Mouse (Mus musculus) embryonic stem cell, embryonic (primary cell): ENCODE results near the gene Pdcd7.

ENCODE experiments used
- CTCF ChIA-PET, 4 experiments: fragments of 300-600 bp in 2 of 4; fragments of 350-600 bp in 2 of 4; sonication (Branson Sonifier 250); formaldehyde crosslinking; loops; one replicate each; lab custom pipeline; 2022; ENCODE audit warnings: inconsistent platforms in 2 of 4; lab: Charles Lee
- POLR2A ChIA-PET, 4 experiments: fragments of 300-600 bp in 2 of 4; fragments of 350-600 bp in 2 of 4; sonication (Branson Sonifier 250); formaldehyde crosslinking; loops; one replicate each; lab custom pipeline; 2022; ENCODE audit warnings: antibody characterized with exemption in 4 of 4, inconsistent platforms in 1 of 4; lab: Charles Lee

Pdcd7 gene

GRCm38 (mm10) chr9:65407861-65408260, 62.0 kb downstream of the Pdcd7 start:
- ChIA-PET POLR2A (interaction anchor here in 1 of 4 experiments (0.9 kb wide), 1 partner anchor 28 kb away, joined by 3 read pairs; the partner anchor contains the start of gene Mtfmt), CTCF (no interaction called here)

GRCm38 (mm10) chr9:65408871-65409295, 63.0 kb downstream of the Pdcd7 start:
- CTCF ChIA-PET: no interaction called here
- POLR2A ChIA-PET: interaction anchor here in 1 of 4 experiments (0.9 kb wide), 1 partner anchor 27 kb away, joined by 3 read pairs; the partner anchor contains the start of gene Mtfmt
